Mouse (Mus musculus): ENCODE data around the gene Prpf18. TPM values are rescaled to one million over a fixed set of nuclear protein-coding genes. Genes with fewer than 3 reads are reported as not detected.
"Not testable (repeated sequence)": the region's sequence is repeated elsewhere in the genome, so short reads cannot be mapped to it uniquely, and the experiment has no call there.

The Prpf18 gene
- 10 to 100 TPM; 50.4 to 52.7 TPM for total RNA-seq (2021)
- long read RNA-seq, transcript Prpf18-201 (10 exons, 3,522 nt), result major isoform, 11 of 49 reads
- long read RNA-seq, partial matches to known transcripts, result 4 of 49 reads
- long read RNA-seq, other reads (novel, unspliced or antisense), result 34 of 49 reads

GRCm38 (mm10) chr2:4651500-4652285, at the start of gene Prpf18:
Gene Prpf18, minus strand, starts transcription at chr2:4652113.
- DNase-seq (ENCODE audit: low spot score in 2 of 2), result peak; percentile 83 to 92

DNA sequence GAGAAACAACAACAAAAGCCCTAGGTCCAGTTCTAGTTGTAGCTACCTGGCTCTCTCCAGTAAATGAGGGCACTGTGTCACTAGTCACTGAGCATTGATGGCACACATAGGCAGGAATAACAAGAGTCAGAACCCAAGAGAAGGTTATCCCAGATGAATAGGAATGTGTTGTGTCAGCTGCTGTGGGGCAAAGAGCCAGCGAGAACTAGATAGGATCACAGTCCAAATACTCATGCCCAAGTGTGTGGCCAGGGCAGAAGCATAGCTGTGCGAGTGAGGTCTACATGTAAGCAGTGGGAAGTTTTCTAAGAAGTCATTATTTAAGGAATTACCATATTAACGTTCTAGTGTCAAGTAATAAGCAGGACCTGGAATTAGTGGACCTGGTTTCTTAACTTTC, 28.0 kb upstream of the Prpf18 start:
- no peak for DNase-seq (ENCODE audit: low spot score in 2 of 2)

GRCm38 (mm10) chr2:4671636-4672035, 19.7 kb upstream of the Prpf18 start:
- no peak for DNase-seq (ENCODE audit: low spot score in 2 of 2)

DNA sequence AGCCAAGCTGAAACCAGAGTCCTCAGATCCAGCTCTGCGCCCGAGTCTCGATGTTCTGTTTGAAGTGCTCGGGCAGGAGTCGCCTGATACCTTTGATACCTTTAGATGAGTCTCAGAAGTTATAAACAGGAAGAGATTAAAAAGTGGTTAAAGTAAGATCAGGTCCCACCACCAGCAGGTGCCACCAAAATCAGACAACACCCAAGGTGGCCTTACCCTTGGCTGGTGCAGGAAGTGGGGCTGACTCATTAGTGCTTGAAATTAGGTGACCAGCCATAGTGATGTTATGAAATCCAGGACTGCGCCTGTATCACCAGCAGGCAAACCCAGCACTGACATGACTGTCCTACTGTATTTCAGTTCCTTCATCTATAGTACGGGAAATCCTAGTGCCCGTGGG, 17.8 kb upstream of the Prpf18 start:
- no peak for DNase-seq (ENCODE audit: low spot score in 2 of 2)

DNA sequence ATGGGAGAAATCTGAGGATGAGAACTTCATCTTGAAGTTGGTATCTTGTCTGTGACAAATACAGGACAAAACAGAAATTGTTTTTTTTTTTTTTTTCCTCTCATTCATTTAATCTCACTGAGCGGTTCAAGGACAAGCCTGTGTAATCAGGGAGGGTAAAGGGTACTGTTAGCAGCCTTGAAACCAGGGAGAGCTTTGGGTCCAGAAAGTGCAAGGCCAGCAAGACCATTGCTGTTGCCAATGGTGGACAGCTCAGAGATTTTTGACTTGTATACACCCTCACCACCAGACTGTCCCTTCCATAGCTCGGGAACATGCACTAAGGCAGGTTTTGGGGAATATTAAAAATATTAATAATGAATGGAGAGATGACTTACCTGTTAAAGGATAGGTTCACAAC, 16.7 kb upstream of the Prpf18 start:
- no peak for DNase-seq (ENCODE audit: low spot score in 2 of 2)

- DNase-seq (ENCODE audit: low spot score in 2 of 2), result no peak
Measured at GRCm38 (mm10) chr2:4660677-4661076, 8.8 kb upstream of the Prpf18 start.

DNA sequence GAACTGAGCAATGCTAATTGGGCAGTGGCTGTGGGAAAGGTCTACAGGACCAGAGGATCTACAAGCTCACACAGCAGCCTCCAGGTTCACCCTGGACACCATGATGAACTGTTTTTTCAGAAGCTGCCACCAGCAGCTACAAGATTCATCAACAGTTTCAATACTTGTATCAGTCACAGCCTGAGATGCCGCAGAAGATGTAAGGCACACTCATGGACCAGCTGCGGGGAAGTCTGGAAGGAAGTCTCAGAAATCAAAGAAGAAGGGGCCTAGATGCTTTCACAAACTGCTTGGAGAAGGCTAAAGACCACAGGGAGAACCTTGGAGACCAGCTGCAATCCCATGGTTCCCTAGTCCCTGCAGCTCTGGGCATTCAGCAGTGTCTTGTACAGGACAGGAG, 2.3 kb downstream of the Prpf18 start:
- no peak for DNase-seq (ENCODE audit: low spot score in 2 of 2)

GRCm38 (mm10) chr2:4648094-4648493, 3.8 kb downstream of the Prpf18 start:
- no peak for DNase-seq (ENCODE audit: low spot score in 2 of 2)

DNA sequence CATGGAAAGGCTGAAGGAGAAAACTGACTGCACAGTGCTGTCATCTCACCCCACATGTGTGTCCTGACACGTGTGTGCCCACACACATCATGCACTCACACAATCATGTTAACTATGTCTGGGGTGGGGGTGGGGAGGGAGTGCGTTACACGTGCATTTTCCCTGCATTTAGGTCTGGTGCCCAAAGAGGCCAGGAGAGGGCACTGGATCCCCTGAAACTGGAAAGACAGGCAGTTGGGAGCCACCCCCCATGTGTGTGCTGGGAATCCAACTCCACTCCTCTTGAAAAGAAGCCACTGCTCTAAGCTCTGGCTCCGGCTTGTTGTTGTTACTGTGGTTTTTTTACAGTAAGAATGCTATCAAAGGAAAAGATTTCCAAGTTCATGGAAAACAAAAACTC, 6.8 kb downstream of the Prpf18 start:
- DNase-seq (ENCODE audit: low spot score in 2 of 2), result no peak

DNA sequence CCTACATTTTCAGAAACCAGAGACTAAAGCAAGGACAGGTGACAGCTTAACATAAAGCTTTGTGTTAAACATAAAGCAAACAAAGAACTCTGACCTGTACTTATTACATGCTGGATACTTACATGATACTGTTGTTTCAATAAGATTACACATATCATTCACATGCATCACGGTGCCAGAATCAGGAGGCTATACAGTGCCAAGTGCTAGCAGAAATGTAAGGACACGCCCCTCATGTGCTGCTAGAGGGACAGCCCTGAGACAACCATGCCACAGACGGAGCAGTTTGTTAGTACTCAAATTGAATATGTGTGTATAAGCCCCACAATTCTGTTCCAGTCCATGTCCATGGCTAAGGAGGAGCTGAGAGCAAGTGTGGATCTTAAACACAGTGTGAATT, 13.7 kb downstream of the Prpf18 start:
- no peak for DNase-seq (ENCODE audit: low spot score in 2 of 2)

- DNase-seq (ENCODE audit: low spot score in 2 of 2), result no peak
Measured at GRCm38 (mm10) chr2:4636656-4637055, 15.3 kb downstream of the Prpf18 start.

DNA sequence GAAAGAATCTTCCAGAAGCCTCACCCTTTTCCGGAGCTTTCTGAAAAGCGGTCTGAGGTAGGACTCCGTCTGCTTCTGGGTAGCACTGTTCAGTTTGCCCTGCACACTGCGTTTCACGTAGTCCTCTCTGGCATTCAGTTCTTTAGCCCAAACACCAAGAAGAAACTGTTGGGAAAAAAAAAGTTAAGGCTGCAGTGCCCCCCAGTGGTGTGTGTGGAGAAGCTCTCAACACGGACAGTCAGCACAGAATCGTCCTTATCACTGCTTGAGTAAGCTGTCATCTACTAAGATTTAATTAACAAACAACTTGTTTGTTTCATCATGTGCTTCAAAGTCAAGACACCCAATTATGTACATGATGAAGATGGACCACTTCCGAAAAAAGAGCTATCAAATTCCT, 16.1 kb downstream of the Prpf18 start:
- no peak for DNase-seq (ENCODE audit: low spot score in 2 of 2)

DNA sequence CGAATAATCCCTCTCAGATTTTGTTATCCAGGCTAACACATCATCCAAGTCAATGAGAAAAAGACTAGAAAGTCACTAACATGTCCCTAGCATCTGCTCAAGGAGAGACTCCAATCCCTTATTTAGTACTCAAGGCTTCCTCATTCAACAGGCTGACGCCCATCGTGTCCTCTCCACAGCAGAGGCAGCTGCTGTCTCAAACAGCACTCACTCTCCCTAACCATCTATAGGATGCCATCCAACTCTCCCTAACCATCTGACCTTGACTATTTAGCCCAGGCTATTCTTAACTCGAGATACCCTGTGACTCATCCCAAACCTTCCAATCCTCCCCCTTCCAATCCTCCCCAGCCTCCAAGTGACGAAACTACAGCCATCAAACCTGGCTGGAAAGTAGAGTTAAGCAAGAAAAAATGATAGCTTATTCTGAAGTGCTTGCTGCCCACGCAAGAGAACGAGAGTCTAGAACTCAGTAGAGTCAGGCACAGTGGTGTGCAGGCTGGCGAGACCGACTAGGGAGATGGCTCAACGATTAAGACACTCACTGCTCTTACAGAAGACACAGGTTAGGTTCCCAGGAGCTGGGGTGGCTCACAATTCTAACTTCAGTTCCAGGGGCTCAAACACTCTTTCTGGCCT, 21.6 kb downstream of the Prpf18 start:
- no peak for DNase-seq (ENCODE audit: low spot score in 2 of 2)

DNA sequence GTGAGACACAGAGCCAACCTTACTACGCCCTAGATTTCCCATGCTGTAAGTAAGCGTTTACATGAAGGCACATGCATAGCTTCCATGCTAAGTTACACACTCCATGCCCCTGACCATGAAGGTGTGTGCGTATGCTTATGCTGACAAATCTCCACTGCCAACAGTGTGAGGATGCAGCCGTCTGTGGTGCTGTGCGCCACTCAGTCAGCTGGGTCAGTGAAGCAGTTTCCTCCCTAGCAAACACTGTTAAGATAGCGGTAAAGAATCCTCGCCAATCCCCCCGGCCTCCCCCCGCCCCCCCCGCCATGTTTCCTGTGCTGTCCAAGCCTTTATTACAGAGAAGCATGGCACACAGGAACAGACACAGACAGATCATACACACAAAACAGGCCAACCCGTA, 22.4 kb downstream of the Prpf18 start:
- no peak for DNase-seq (ENCODE audit: low spot score in 2 of 2)

DNA sequence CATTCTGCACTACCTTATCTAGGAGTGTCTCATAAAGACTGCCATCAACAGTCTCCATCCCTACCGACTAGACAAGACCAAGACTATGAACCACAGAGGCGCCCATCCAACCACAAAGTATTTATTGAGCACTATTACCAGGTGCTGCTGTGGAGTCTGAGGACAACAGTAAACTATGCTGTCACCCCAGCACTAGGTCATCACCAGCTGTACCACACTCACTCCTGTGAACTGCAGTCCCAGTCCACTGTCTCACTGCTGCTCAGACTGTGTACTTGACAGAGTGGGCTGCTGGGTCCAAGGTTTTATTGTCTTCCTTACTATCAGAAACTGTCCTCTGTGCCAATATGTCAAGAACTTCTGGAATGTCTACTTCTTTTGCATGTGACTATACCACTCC, 23.0 kb downstream of the Prpf18 start:
- no peak for DNase-seq (ENCODE audit: low spot score in 2 of 2)

- no peak for DNase-seq (ENCODE audit: low spot score in 2 of 2)
Measured at GRCm38 (mm10) chr2:4626911-4627310, 25.0 kb downstream of the Prpf18 start.

- DNase-seq (ENCODE audit: low spot score in 2 of 2), result no peak
Measured at GRCm38 (mm10) chr2:4621471-4621985, 30.4 kb downstream of the Prpf18 start.

DNA sequence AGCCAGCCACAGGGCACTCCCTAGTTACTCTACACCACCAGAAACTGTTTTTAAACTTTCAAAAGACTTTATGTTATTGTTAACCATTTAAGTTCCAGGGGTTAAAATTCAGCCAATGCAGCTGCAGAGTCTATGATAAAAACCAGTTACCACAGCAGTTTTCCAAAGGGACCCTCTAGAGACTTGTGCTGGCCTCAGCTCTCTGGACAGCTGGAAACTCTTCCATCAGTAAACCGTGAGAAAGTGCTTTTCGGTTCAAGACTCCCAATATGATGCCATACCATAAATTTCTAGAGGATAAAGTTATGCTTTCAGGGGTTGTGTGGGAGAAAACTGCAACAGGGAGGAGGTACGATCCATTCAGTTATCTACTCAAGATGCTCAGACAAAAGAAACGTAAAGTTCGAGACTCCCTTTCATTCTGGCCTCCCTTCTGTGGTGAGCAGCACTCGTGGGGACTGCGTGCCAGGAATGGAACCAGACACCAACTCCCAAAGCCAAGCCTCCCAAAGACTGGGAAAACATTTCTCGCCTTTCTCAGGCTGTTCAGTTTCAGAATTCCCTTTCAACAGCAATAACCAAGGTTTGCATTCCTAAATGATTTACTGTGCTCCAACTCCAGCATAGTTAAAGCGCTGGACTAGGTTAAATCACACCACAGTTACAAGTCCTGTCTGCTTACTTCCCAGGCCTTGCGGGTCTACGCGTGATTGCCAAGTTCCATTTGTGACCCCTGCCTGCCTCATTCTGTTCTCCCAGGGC, 31.1 kb downstream of the Prpf18 start:
- no peak for DNase-seq (ENCODE audit: low spot score in 2 of 2)

DNA sequence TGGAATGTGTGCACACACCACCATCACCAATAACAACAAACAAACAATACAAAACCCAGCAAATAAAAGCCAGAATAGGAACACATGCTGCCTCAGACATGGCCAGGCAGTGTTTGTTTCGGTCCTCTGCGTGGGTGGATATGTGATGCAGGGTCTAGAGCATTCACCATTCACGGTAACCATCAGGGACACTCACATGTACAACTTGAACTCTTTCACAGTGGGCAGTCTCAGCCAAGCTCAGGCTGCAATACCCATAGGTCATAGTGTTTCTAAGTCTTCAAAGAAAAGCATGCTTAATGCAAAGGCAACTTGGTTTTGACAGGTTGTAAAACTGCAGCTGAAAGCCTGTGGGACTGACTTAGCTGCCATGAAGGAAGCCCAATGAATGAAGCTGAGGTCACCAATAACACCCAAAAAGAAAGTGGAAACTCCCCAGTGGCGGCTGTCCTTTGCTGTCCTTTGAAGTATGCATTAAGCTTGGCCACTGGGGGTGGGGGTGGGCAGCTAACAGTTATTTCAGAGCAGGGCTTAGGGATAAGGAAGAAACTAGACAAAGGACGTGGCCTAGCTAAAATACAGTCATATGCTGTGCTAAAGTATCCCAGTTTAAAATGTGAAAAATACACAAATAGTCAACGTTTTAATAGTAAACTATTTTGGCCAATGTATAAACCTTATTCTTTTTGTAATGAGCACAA, 31.9 kb downstream of the Prpf18 start:
- no peak for DNase-seq (ENCODE audit: low spot score in 2 of 2)

DNA sequence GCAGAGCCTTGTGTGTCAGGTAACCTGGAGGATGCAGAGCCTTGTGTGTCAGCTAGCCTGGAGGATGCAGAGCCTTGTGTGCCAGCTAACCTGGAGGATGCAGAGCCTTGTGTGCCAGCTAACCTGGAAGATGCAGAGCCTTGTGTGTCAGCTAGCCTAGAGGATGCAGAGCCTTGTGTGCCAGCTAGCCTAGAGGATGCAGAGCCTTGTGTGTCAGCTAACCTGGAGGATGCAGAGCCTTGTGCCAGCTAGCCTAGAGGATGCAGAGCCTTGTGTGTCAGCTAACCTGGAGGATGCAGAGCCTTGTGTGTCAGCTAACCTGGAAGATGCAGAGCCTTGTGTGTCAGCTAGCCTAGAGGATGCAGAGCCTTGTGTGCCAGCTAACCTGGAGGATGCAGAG, 32.8 kb downstream of the Prpf18 start:
- DNase-seq (ENCODE audit: low spot score in 2 of 2), result not testable (repeated sequence)

DNA sequence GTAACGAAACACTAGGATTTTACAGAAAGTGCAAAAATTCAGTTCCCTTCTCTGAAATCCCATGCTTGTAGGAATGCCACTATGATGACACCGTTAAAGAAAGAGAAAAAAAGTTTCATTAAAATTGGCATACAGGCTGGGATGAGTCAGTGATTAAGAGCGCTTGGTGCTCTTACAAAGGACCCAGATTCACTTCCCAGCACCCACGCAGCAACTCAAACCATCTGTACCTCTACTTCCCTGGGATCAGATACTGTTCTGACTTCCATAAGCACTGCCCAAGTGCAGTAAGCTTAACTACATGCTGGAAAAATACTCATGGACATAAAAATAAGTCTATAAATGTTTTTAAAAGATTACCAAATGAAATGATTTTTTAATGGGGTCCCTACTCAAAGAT, 34.9 kb downstream of the Prpf18 start:
- peak; percentile 52 to 75 for DNase-seq (ENCODE audit: low spot score in 2 of 2)
